Mouse (Mus musculus) neural tube, embryonic 13.5 days (tissue): ENCODE data around the gene Stxbp2. TPM values are rescaled to one million over a fixed set of nuclear protein-coding genes. Genes with fewer than 3 reads are reported as not detected.
A peak's percentile ranks its signal among the peaks of the same experiment; 100 is the strongest.

Experiments
- ATAC-seq: fragments of 200-750 bp; cut with Nextera tagmentation; 2 replicates; pipeline ENCODE4 v1.8.0; 2017; ENCODE audit warnings: low read depth, mild to moderate bottlenecking, moderate TSS enrichment, moderate library complexity
- H3K27ac ChIP-seq: fragments of 300-500 bp; sonication (generic); replicated peaks from 2 replicates; pipeline ENCODE4 v1.5.1; 2015; ENCODE audit warnings: moderate library complexity, mild to moderate bottlenecking, inconsistent platforms
- H3K27me3 ChIP-seq: fragments of 300-500 bp; sonication (generic); 2 replicates; pipeline ENCODE4 v1.6.1; 2015; ENCODE audit warnings: mild to moderate bottlenecking, inconsistent platforms
- H3K36me3 ChIP-seq: fragments of 300-500 bp; sonication (generic); 2 replicates; pipeline ENCODE4 v1.6.1; 2015; ENCODE audit warnings: mild to moderate bottlenecking, inconsistent platforms
- H3K4me1 ChIP-seq: fragments of 300-500 bp; sonication (generic); replicated peaks from 2 replicates; pipeline ENCODE4 v1.6.1; 2015; ENCODE audit warnings: inconsistent platforms
- H3K4me2 ChIP-seq: fragments of 300-500 bp; sonication (generic); 2 replicates; pipeline ENCODE4 v1.6.1; 2015; ENCODE audit warnings: inconsistent platforms, mild to moderate bottlenecking, moderate library complexity
- H3K4me3 ChIP-seq: fragments of 300-500 bp; sonication (generic); 2 replicates; pipeline ENCODE4 v1.5.1; 2015; ENCODE audit warnings: mild to moderate bottlenecking, inconsistent platforms
- H3K9ac ChIP-seq: fragments of 300-500 bp; sonication (generic); 2 replicates; pipeline ENCODE4 v1.6.1; 2015; ENCODE audit warnings: moderate library complexity, mild to moderate bottlenecking, inconsistent platforms
- H3K9me3 ChIP-seq: fragments of 300-500 bp; sonication (generic); 2 replicates; pipeline ENCODE4 v1.6.1; 2016; ENCODE audit warnings: inconsistent platforms
- WGBS: fragments of 180-500 bp; shearing (Covaris S2); methylation state at CpG from one replicate; pipeline ENCODE4 v1.1.7; 2015; 5-methylcytosine and 5-hydroxymethylcytosine counted together
- polyA plus RNA-seq: library from polyadenylated mRNA; unstranded; fragments of >200 nt; fragmentation: Nextera tagmentation; extraction: Ambion mirVana; gene quantifications from 2 replicates; pipeline ENCODE4 v1.2.1, GENCODE M21; 2015

Gene Stxbp2
- polyA plus RNA-seq, 1 experiment from 2014 or later: 29.9 TPM

- Histone ChIP-seq H3K27me3 (no peaks in the 10 kb centered on the region), H3K4me1 (peaks cover 29% of the 10 kb centered on the region), H3K9me3 (no peaks in the 10 kb centered on the region), H3K4me2 (no peak overlapping the region), H3K27ac (no peak overlapping the region), H3K9ac (no peak overlapping the region), H3K36me3 (peaks cover 11% of the 10 kb centered on the region), H3K4me3 (no peak overlapping the region)
- no peak for ATAC-seq
- 60% methylated on average over 3 of the region's 3 CpGs for WGBS
Observed at GRCm38 (mm10) chr8:3674671-3675070, 43.9 kb downstream of the Stxbp2 start.

GRCm38 (mm10) chr8:3676131-3676992 is 45.6 kb downstream of the Stxbp2 start, which contains the start of gene Trappc5:
Gene Trappc5, plus strand, starts transcription at chr8:3676299.
- Histone ChIP-seq H3K27ac (peak within 1 kb of the TSS; percentile 87), H3K27me3 (no peaks in the 10 kb centered on the region), H3K4me1 (peaks cover 28% of the 10 kb centered on the region), H3K9me3 (no peaks in the 10 kb centered on the region), H3K4me3 (peak within 1 kb of the TSS; percentile 88), H3K9ac (peak within 1 kb of the TSS; percentile 91), H3K4me2 (peak within 1 kb of the TSS; percentile 97), H3K36me3 (peaks cover 28% of the 10 kb centered on the region)
- WGBS: 1% methylated on average over 61 of the region's 61 CpGs
- ATAC-seq: peak; percentile 82

GRCm38 (mm10) chr8:3676993-3677579 is 46.3 kb downstream of the Stxbp2 start:
- peak overlapping the region; percentile 88 for H3K4me3 ChIP-seq
- 2% methylated on average over 15 of the region's 15 CpGs for WGBS

GRCm38 (mm10) chr8:3678831-3679230 is 48.1 kb downstream of the Stxbp2 start:
- H3K9me3 ChIP-seq: no peaks in the 10 kb centered on the region

More at GRCm38 (mm10) chr8:3676993-3677579, 46.3 kb downstream of the Stxbp2 start:
- Histone ChIP-seq H3K27ac (peak overlapping the region; percentile 87; the same call in 1 of the 2 replicates), H3K27me3 (no peaks in the 10 kb centered on the region), H3K4me2 (peak overlapping the region; percentile 97), H3K4me1 (peaks cover 25% of the 10 kb centered on the region), H3K9ac (peak overlapping the region; percentile 91), H3K9me3 (no peaks in the 10 kb centered on the region), H3K36me3 (peaks cover 34% of the 10 kb centered on the region)
- ATAC-seq: peak; percentile 4

GRCm38 (mm10) chr8:3679236-3679635 is 48.5 kb downstream of the Stxbp2 start:
- no peak overlapping the region for H3K9ac ChIP-seq
- no peaks in the 10 kb centered on the region for H3K9me3 ChIP-seq
- H3K4me1 ChIP-seq: peaks cover 17% of the 10 kb centered on the region
- no peaks in the 10 kb centered on the region for H3K27me3 ChIP-seq
- WGBS: 96% methylated on average over 23 of the region's 23 CpGs
- no peak for ATAC-seq
- H3K4me2 ChIP-seq: no peak overlapping the region
- no peak overlapping the region for H3K4me3 ChIP-seq
- peaks cover 50% of the 10 kb centered on the region for H3K36me3 ChIP-seq
- H3K27ac ChIP-seq: no peak overlapping the region

More at GRCm38 (mm10) chr8:3678831-3679230, 48.1 kb downstream of the Stxbp2 start:
- Histone ChIP-seq H3K4me3 (no peak overlapping the region), H3K4me1 (peaks cover 17% of the 10 kb centered on the region), H3K4me2 (no peak overlapping the region), H3K27me3 (no peaks in the 10 kb centered on the region), H3K36me3 (peaks cover 50% of the 10 kb centered on the region), H3K9ac (no peak overlapping the region), H3K27ac (no peak overlapping the region)
- WGBS: 97% methylated on average over 23 of the region's 23 CpGs
- ATAC-seq: no peak

- Histone ChIP-seq H3K4me2 (no peak overlapping the region), H3K27ac (no peak overlapping the region), H3K9me3 (no peaks in the 10 kb centered on the region), H3K4me3 (no peak overlapping the region), H3K27me3 (no peaks in the 10 kb centered on the region), H3K36me3 (peaks cover 50% of the 10 kb centered on the region), H3K4me1 (peaks cover 17% of the 10 kb centered on the region), H3K9ac (no peak overlapping the region)
- ATAC-seq: no peak
- 92% methylated on average over 5 of the region's 5 CpGs for WGBS
Observed at GRCm38 (mm10) chr8:3679656-3680055, 48.9 kb downstream of the Stxbp2 start.

- Histone ChIP-seq H3K27ac (no peak overlapping the region), H3K27me3 (no peaks in the 10 kb centered on the region), H3K4me1 (peaks cover 12% of the 10 kb centered on the region), H3K9ac (no peak overlapping the region), H3K4me3 (no peak overlapping the region), H3K36me3 (peaks cover 50% of the 10 kb centered on the region), H3K4me2 (no peak overlapping the region), H3K9me3 (no peaks in the 10 kb centered on the region)
- WGBS: 89% methylated on average over 5 of the region's 5 CpGs
- no peak for ATAC-seq
Observed at GRCm38 (mm10) chr8:3682435-3682834, 51.7 kb downstream of the Stxbp2 start.

- no peak overlapping the region for H3K27ac ChIP-seq
- WGBS: 82% methylated on average over 6 of the region's 6 CpGs
- H3K4me2 ChIP-seq: no peak overlapping the region
Observed at GRCm38 (mm10) chr8:3683408-3684176, 52.8 kb downstream of the Stxbp2 start.

GRCm38 (mm10) chr8:3684530-3684929 is 53.8 kb downstream of the Stxbp2 start:
- H3K27ac ChIP-seq: no peak overlapping the region
- H3K27me3 ChIP-seq: no peaks in the 10 kb centered on the region
- no peaks in the 10 kb centered on the region for H3K9me3 ChIP-seq
- no peaks in the 10 kb centered on the region; the same call in 1 of the 2 replicates for H3K4me1 ChIP-seq
- no peak overlapping the region for H3K9ac ChIP-seq
- H3K4me2 ChIP-seq: no peak overlapping the region
- no peak overlapping the region for H3K4me3 ChIP-seq
- ATAC-seq: no peak
- peaks cover 40% of the 10 kb centered on the region for H3K36me3 ChIP-seq

More at GRCm38 (mm10) chr8:3683408-3684176, 52.8 kb downstream of the Stxbp2 start:
- no peak overlapping the region for H3K9ac ChIP-seq
- no peak overlapping the region for H3K4me3 ChIP-seq
- H3K36me3 ChIP-seq: peaks cover 49% of the 10 kb centered on the region
- H3K27me3 ChIP-seq: no peaks in the 10 kb centered on the region
- H3K4me1 ChIP-seq: peaks cover under 1% of the 10 kb centered on the region; the same call in 1 of the 2 replicates
- no peaks in the 10 kb centered on the region for H3K9me3 ChIP-seq
- ATAC-seq: no peak

GRCm38 (mm10) chr8:3685422-3685821 is 54.7 kb downstream of the Stxbp2 start:
- H3K9ac ChIP-seq: no peak overlapping the region
- H3K9me3 ChIP-seq: no peaks in the 10 kb centered on the region
- no peak overlapping the region for H3K4me2 ChIP-seq
- H3K27ac ChIP-seq: no peak overlapping the region
- no peak for ATAC-seq
- H3K36me3 ChIP-seq: peaks cover 31% of the 10 kb centered on the region
- no peaks in the 10 kb centered on the region; the same call in 1 of the 2 replicates for H3K4me1 ChIP-seq
- no peak overlapping the region for H3K4me3 ChIP-seq
- 70% methylated on average over 5 of the region's 5 CpGs for WGBS
- H3K27me3 ChIP-seq: no peaks in the 10 kb centered on the region

- H3K4me3 ChIP-seq: no peak overlapping the region
- no peak overlapping the region for H3K9ac ChIP-seq
- H3K27me3 ChIP-seq: no peaks in the 10 kb centered on the region
- no peak overlapping the region for H3K27ac ChIP-seq
- H3K9me3 ChIP-seq: no peaks in the 10 kb centered on the region
- no peaks in the 10 kb centered on the region for H3K4me1 ChIP-seq
- H3K36me3 ChIP-seq: peaks cover 11% of the 10 kb centered on the region; the same call in 1 of the 2 replicates
- ATAC-seq: no peak
- no peak overlapping the region for H3K4me2 ChIP-seq
- WGBS: 83% methylated on average over 6 of the region's 6 CpGs
Observed at GRCm38 (mm10) chr8:3687537-3687936, 56.8 kb downstream of the Stxbp2 start.

GRCm38 (mm10) chr8:3690774-3691173 is 60.0 kb downstream of the Stxbp2 start:
- Histone ChIP-seq H3K4me2 (no peak overlapping the region), H3K4me1 (no peaks in the 10 kb centered on the region), H3K4me3 (no peak overlapping the region), H3K27ac (no peak overlapping the region), H3K9me3 (no peaks in the 10 kb centered on the region), H3K9ac (no peak overlapping the region), H3K27me3 (no peaks in the 10 kb centered on the region), H3K36me3 (no peaks in the 10 kb centered on the region)
- no peak for ATAC-seq
- 77% methylated on average over 3 of the region's 3 CpGs for WGBS
